Mouse (Mus musculus): ENCODE measurements at regions not wholly inside any gene's neighbourhood (a gene's known extent, or its start where the extent isn't known, plus 50 kb on each side); places are given as distances from the start of the nearest gene placed in this dataset.
A peak's percentile ranks its signal among the peaks of the same experiment; 100 is the strongest.

DNA sequence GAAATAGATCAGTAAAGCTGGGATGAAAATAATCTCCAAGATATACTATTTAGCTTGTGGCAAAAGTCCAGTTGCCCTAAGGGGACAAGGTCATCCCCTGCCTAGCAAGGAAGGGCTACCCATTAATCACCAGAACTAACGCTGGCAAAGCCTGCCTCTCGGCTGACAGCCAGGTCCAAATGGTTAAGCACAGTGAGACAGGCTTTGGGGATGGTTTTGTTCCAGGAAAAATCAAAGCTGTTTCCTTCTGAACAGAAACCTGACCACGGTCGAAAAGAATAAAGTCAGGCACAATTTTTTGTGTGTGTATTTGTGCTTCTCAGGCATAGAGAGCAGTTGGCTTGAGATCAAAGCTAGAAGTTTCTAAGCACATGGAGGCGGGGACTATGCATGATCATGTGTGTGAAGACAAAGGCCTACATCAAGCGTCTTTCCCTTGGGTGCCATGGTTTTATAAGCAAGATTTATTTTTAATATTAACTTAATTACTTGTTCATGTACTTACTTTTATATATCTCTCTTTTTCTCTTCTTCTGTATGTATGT lies 70.1 kb upstream of the Rpl10-ps3 start:
- Histone ChIP-seq H3K9ac (ENCODE audit: low read depth, low read length) (no peak overlapping the region), H3K27me3 (ENCODE audit: insufficient read depth, low read length) (no peaks in the 10 kb centered on the region), H3K9me3 (replicated peaks; ENCODE audit: low read length) (no peaks in the 10 kb centered on the region), H3K4me1 (replicated peaks; ENCODE audit: insufficient read depth, low read length) (no peaks in the 10 kb centered on the region), H3K36me3 (ENCODE audit: insufficient read depth, low read length) (no peaks in the 10 kb centered on the region), H3K4me3 (replicated peaks; ENCODE audit: low read depth, low read length) (no peak overlapping the region), H3K27ac (no peak overlapping the region), H3K4me2 (ENCODE audit: low read length) (no peak overlapping the region)
- no peak for ATAC-seq (replicated peaks; ENCODE audit: low FRiP score, low read depth)
- 43% methylated on average over 6 of the region's 6 CpGs for WGBS
- TF ChIP-seq CTCF (IDR thresholded peaks at IDR 0.05; ENCODE audit: low read depth) = no peak
- peak; percentile 59 for DNase-seq (ENCODE audit: low spot score)

DNA sequence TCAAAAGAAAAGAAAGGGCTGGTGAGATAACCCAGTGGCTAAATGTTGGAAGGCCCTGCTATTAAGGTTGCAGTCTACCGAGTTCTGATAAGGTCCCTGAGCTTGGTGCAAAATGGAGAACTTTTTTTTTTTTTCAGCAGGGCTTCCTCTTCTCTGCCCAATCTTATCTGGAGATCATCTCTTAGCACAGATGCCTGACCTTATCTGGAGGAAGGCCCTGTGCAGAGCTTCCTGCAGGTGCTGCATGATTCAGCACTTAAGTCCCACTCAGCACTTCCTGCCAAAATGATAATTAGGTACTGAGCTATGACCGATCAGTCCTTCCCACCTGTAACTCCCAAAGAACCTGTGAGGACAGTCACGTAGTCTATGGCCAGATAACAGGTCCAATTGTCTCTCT lies 71.9 kb upstream of the Rpl10-ps3 start:
- H3K9me3 ChIP-seq (replicated peaks; ENCODE audit: low read length) = no peaks in the 10 kb centered on the region
- no peaks in the 10 kb centered on the region for H3K27me3 ChIP-seq (ENCODE audit: insufficient read depth, low read length)
- no peak overlapping the region for H3K9ac ChIP-seq (ENCODE audit: low read depth, low read length)
- ATAC-seq (replicated peaks; ENCODE audit: low FRiP score, low read depth) (no peak), DNase-seq (ENCODE audit: low spot score) (peak; percentile 3)
- WGBS = 64% methylated on average over 3 of the region's 3 CpGs
- H3K4me1 ChIP-seq (replicated peaks; ENCODE audit: insufficient read depth, low read length) = no peaks in the 10 kb centered on the region
- no peak overlapping the region for H3K27ac ChIP-seq
- no peak overlapping the region for H3K4me2 ChIP-seq (ENCODE audit: low read length)
- TF ChIP-seq CTCF (IDR thresholded peaks at IDR 0.05; ENCODE audit: low read depth) = no peak
- H3K4me3 ChIP-seq (replicated peaks; ENCODE audit: low read depth, low read length) = no peak overlapping the region
- no peaks in the 10 kb centered on the region for H3K36me3 ChIP-seq (ENCODE audit: insufficient read depth, low read length)

DNA sequence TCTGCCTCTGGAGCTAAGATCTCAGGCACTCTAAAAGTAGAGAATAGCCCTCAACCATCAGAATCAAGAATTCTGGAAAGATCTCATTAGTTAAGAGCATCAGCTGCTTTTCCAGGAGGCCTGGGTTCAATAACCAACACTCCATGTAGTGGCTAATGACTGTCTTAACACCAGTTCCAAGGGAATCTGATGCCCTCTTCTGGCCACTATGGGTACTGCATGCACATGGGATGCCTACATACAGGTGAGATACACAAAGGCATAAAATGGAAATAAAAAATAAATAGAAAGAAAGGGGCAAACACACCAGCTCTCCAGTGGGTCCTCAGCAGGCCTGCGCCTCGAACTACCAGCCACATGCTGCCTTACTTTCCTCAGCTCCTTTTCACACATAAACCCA lies 73.3 kb upstream of the Plet1 start:
- Histone ChIP-seq H3K36me3 (ENCODE audit: insufficient read depth, low read length) (no peaks in the 10 kb centered on the region), H3K9ac (ENCODE audit: low read depth, low read length) (no peak overlapping the region), H3K4me3 (replicated peaks; ENCODE audit: low read depth, low read length) (no peak overlapping the region), H3K27ac (no peak overlapping the region), H3K4me2 (ENCODE audit: low read length) (no peak overlapping the region), H3K4me1 (replicated peaks; ENCODE audit: insufficient read depth, low read length) (no peaks in the 10 kb centered on the region), H3K27me3 (ENCODE audit: insufficient read depth, low read length) (no peaks in the 10 kb centered on the region), H3K9me3 (replicated peaks; ENCODE audit: low read length) (no peaks in the 10 kb centered on the region)
- ATAC-seq (replicated peaks; ENCODE audit: low FRiP score, low read depth) (no peak), DNase-seq (ENCODE audit: low spot score) (no peak)
- 100% methylated on average over 2 of the region's 2 CpGs for WGBS
- TF ChIP-seq CTCF (IDR thresholded peaks at IDR 0.05; ENCODE audit: low read depth) = peak; percentile 64

DNA sequence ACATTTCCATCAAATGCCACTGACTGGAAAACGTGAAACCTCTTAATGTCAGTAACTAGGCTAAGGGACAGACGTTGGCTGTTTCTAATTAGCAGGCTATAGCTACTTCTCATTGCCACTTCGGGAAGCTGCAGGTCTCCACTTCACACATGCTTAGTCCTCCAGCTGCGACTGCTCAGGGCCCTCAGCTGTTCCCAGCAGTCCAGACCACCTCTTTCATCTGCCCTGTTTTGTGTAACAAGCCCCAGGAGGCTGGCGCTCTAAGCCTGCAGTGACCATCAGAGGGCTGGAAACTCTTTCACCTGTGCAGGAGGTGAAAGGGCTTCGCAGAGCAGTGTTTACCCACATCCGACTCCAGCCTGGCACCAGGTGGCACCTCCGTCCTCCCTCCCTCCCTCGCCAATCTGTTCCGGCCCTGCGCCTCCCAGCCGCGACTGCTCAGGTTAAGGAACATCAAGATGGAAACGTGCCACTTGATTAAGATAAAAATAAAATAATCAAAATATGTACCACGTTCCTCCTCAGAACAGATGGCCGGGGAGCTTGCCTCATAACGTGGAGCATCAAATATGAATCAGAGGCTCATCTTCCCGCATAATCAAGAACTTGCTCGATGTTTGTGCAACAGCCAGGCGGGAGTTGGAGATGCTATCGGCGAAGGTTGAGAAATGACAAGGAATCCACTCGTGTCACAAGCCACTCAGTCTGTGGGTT lies 72.6 kb upstream of the Plet1 start:
- Histone ChIP-seq H3K4me2 (ENCODE audit: low read length) (no peak overlapping the region), H3K4me1 (replicated peaks; ENCODE audit: insufficient read depth, low read length) (no peaks in the 10 kb centered on the region), H3K9me3 (replicated peaks; ENCODE audit: low read length) (no peaks in the 10 kb centered on the region), H3K4me3 (replicated peaks; ENCODE audit: low read depth, low read length) (no peak overlapping the region), H3K27ac (no peak overlapping the region), H3K27me3 (ENCODE audit: insufficient read depth, low read length) (no peaks in the 10 kb centered on the region), H3K36me3 (ENCODE audit: insufficient read depth, low read length) (no peaks in the 10 kb centered on the region), H3K9ac (ENCODE audit: low read depth, low read length) (no peak overlapping the region)
- TF ChIP-seq CTCF (IDR thresholded peaks at IDR 0.05; ENCODE audit: low read depth) = no peak
- DNase-seq (ENCODE audit: low spot score) (no peak), ATAC-seq (replicated peaks; ENCODE audit: low FRiP score, low read depth) (no peak)
- WGBS = 78% methylated on average over 23 of the region's 23 CpGs

DNA sequence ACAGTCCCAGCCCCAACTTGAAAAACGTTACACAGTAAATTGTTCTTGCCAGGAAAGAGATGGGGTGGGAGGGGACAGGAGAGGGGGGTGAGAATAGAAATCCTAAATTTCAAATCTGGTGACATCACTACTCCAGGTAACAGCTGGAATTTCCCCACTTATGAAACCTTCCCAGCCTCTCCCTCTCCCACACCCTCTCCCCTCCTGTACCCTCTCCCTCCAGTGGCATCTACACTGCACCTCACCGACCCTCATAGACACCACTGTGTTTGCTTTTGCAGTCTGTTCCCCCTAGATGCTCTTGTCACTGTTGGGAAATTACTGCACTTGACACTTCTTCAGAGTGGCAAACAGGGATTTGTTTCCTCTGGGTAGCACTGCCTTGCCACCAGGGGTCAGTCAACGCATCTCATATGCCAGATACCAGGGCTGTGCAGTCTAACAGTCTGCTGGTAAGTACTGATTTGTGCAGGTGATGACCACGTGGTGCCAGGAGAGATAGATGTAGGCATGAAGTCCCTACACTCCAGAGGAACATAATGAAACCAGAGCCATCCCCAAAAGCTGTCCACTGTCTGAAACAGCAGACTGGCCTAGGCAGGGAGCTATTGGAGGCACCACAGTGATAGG lies 68.3 kb upstream of the Plet1 start:
- Histone ChIP-seq H3K27me3 (ENCODE audit: insufficient read depth, low read length) (no peaks in the 10 kb centered on the region), H3K36me3 (ENCODE audit: insufficient read depth, low read length) (no peaks in the 10 kb centered on the region), H3K4me3 (replicated peaks; ENCODE audit: low read depth, low read length) (no peak overlapping the region), H3K4me1 (replicated peaks; ENCODE audit: insufficient read depth, low read length) (no peaks in the 10 kb centered on the region), H3K27ac (no peak overlapping the region), H3K4me2 (ENCODE audit: low read length) (no peak overlapping the region), H3K9ac (ENCODE audit: low read depth, low read length) (no peak overlapping the region), H3K9me3 (replicated peaks; ENCODE audit: low read length) (no peaks in the 10 kb centered on the region)
- ATAC-seq (replicated peaks; ENCODE audit: low FRiP score, low read depth) (no peak), DNase-seq (ENCODE audit: low spot score) (peak; percentile 86)
- 32% methylated on average over 4 of the region's 4 CpGs for WGBS
- peak; percentile 73 for TF ChIP-seq CTCF (IDR thresholded peaks at IDR 0.05; ENCODE audit: low read depth)

DNA sequence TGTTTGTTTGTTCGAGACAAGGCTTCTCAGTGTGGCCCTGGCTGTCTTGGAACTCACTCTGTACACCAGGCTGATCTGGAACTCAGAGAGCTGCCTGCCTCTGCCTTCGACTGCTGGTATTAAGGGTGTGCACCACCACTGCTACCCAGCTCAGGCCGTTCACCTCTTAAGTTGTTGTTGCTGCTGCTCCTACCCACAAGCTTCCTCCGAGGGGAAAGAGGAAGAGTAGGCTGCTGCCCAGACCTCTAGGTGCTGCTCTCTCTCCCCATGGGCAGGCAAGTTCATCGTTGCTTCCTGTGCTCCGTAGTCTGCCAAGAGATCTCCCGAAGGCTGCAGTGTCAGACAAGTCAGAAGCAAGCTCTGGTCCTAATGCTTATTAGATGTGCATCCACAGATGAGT lies 64.2 kb upstream of the Plet1 start:
- no peaks in the 10 kb centered on the region for H3K36me3 ChIP-seq (ENCODE audit: insufficient read depth, low read length)
- no peak for TF ChIP-seq CTCF (IDR thresholded peaks at IDR 0.05; ENCODE audit: low read depth)
- no peaks in the 10 kb centered on the region for H3K27me3 ChIP-seq (ENCODE audit: insufficient read depth, low read length)
- H3K4me3 ChIP-seq (replicated peaks; ENCODE audit: low read depth, low read length) = no peak overlapping the region
- H3K4me2 ChIP-seq (ENCODE audit: low read length) = no peak overlapping the region
- H3K4me1 ChIP-seq (replicated peaks; ENCODE audit: insufficient read depth, low read length) = no peaks in the 10 kb centered on the region
- no peak overlapping the region for H3K9ac ChIP-seq (ENCODE audit: low read depth, low read length)
- WGBS = 89% methylated on average over 7 of the region's 7 CpGs
- H3K9me3 ChIP-seq (replicated peaks; ENCODE audit: low read length) = no peaks in the 10 kb centered on the region
- ATAC-seq (replicated peaks; ENCODE audit: low FRiP score, low read depth) (no peak), DNase-seq (ENCODE audit: low spot score) (no peak)
- H3K27ac ChIP-seq = no peak overlapping the region
